Mouse (Mus musculus) left cerebral cortex, postnatal 4 days (tissue): Measurements from ENCODE around the gene Golm1. TPM values are rescaled to one million over a fixed set of nuclear protein-coding genes. Genes with fewer than 3 reads are reported as not detected.
A peak's percentile ranks its signal among the peaks of the same experiment; 100 is the strongest.

Source experiments
- DNase-seq: peaks from one replicate; pipeline ENCODE4 v3.0.0-alpha.2; 2022
- intact Hi-C: fragments of 180-260 bp; cut with DNase I; formaldehyde crosslinking; loops from one replicate; pipeline ENCODE4 v1.15.1; 2025
- total RNA-seq, 2 experiments: library from RNA; stranded (reverse); gene quantifications; 2 replicates each; pipeline ENCODE4 v1.2.3; 2021

Gene Golm1
- total RNA-seq, 2 experiments from 2014 or later: 15.5 to 16.5 TPM

GRCm38 (mm10) chr13:59648598-59648997, 27.0 kb downstream of the Golm1 start:
- no peak for DNase-seq
- intact Hi-C loops: no loop called here

GRCm38 (mm10) chr13:59647484-59647883, 28.1 kb downstream of the Golm1 start:
- intact Hi-C loops: no loop called here
- DNase-seq: no peak

DNA sequence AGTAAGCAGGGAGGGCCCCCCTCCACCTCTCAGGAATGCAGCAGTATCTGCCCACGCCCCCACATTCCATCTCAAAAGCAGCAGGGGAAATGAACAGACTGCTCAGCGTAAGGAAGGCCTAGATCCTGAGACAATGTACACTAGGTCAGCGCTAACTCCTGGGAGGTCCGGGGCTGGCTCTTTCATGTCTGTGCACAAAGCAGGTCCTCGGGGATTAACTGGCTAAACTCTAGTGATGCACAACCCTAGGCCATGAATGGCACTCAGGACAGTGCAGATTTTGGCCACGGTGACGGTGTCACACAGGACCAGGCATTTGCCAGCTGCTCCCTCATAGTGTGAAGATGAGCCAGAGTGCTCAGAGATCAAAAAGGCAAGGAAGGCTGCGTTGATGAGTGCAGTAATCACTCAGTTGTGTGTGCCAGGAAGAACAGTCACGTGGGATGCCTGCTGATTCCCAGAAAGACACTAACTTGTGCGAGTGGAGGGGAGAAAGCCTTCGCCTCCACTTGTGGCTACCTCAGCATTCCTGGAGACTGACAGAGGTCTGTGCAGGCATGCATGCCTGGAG, 28.9 kb downstream of the Golm1 start:
- intact Hi-C loops: no loop called here
- DNase-seq: no peak

- intact Hi-C loops: no loop called here
- DNase-seq: no peak
These were observed 30.1 kb downstream of the Golm1 start for GRCm38 (mm10) chr13:59645491-59645890.

- intact Hi-C loops: no loop called here
- DNase-seq: no peak
These were observed 32.8 kb downstream of the Golm1 start for GRCm38 (mm10) chr13:59642818-59643217.

DNA sequence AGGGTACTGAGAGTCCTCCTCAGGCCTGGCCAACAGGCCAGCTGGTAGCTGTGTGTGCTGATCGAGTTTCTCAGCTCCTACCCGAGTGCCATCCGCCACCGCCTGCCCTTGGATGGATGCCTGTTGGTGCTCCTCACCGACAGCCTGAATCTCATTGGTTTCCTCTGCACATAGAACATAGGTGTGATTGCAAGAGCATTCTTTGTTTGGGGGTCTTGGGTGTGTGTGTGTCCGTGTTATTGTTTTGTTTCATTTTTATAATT, 35.5 kb downstream of the Golm1 start:
- intact Hi-C loops: no loop called here
- DNase-seq: peak; percentile 27

GRCm38 (mm10) chr13:59639368-59640177, 36.0 kb downstream of the Golm1 start:
- intact Hi-C loops: loop anchor here (10.0 kb wide), 2 partner anchors 85 to 145 kb away; partner anchors contain the start of gene Gm49354
- DNase-seq: no peak

DNA sequence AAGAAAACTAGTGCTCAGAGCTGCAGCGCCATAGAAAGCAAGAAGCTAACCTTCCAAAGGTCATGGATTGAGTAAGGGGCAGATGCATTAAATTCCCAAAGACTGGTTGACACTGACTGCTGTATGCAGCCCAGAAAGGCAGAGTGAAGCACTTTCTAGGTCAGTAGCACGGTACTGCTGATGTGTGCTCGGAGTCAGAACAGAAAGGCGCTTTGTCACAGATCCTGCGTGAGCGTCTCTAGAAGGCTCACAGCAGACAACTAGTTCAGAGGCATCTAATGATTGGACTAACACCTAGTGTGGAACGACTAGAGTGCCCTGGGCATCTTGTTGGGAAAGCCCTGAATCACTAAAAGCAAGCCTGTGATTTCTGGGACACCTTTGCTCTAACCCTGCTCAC, 37.8 kb downstream of the Golm1 start:
- intact Hi-C loops: loop anchor here (10.0 kb wide), 2 partner anchors 87 to 147 kb away; partner anchors contain the start of gene Gm49354
- no peak for DNase-seq

- intact Hi-C loops: loop anchor here (10.0 kb wide), 2 partner anchors 90 to 150 kb away; partner anchors contain the start of gene Gm49354
- DNase-seq: no peak
These were observed 41.0 kb downstream of the Golm1 start for GRCm38 (mm10) chr13:59634637-59635036.

GRCm38 (mm10) chr13:59626739-59627138, 48.9 kb downstream of the Golm1 start:
- intact Hi-C loops: no loop called here

DNA sequence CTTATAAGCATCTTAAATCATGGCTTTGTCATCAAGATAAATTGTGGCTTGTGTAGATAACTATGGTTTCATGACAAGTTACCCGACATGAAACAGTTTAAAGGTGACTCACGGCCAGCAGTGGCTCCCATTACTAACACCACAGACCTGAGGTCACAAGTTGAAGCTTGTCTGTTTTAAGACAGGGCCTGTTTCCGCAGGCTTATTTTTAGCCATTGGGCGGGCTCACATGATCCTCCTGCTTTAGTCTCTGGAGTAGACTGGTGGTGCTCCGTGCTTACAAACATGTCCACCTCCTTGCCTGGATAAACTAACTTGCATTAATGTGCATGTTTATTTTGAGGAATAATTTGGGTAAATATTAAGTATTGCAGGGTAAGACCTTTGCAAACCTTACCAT, 50.7 kb downstream of the Golm1 start:
- DNase-seq: no peak
- intact Hi-C loops: no loop called here

More at GRCm38 (mm10) chr13:59626739-59627138, 48.9 kb downstream of the Golm1 start:
- no peak for DNase-seq

DNA sequence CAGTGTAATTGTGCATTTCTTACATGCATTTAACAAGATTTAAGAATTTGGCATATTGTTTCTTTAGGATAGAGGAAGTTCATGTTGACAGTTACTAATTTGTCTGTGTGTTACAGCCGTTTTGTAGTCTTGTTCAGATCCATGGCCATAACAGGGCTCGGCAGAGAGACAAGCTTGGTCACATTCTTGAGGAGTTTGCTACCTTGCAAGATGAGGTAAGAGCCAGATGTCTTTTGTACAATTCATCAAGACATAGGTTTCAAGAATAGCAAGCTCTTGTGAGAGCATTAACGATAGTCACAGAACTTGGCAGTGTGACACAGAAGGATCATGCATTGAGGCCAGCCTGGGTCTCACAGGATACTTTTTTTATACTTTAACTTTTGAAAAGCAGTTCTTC, 51.2 kb downstream of the Golm1 start:
- no peak for DNase-seq
- intact Hi-C loops: no loop called here

DNA sequence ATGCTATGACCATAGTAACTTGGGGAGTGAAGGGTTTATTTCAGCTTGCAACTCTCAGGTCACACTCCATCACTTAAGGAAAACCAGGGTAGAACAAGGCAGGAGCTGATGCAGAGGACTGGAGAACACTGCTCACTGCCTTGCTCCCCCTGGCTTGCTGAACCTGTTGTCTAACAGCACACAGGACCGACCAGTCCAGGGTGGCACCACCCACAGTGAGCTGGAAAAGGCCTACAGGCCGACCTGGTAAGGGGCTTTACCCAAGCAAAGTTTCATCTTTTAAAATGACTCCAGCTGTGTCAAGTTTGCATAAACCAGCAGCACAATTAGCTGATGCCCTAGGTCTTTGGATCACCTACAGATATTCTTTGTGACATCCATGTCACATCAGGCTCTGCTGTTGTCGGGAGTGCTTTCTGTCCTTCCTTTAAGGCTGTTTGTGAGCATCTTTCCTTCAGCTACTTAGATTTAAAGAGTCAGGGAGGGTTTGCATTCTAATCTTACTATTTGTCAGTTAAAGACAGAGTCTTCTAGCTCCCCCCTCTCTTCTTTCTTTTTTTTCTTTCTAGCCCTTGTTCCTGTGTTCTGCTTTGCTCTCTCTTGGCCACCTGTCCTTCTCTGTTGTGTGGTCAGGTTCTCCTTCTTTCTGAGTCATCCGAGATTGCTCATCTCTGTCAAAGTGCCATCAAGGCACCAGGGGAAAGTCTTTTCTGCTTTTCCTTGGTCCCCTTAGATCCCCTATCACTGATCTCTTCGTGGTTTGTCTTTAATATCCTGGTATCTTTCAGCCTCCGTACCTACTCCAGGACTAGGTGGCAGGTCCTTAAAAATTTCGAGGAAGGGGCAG, 53.7 kb downstream of the Golm1 start:
- intact Hi-C loops: no loop called here
- DNase-seq: no peak

GRCm38 (mm10) chr13:59618463-59618862, 57.1 kb downstream of the Golm1 start:
- intact Hi-C loops: no loop called here
- DNase-seq: no peak

GRCm38 (mm10) chr13:59615554-59615953, 60.1 kb downstream of the Golm1 start:
- intact Hi-C loops: no loop called here
- no peak for DNase-seq

DNA sequence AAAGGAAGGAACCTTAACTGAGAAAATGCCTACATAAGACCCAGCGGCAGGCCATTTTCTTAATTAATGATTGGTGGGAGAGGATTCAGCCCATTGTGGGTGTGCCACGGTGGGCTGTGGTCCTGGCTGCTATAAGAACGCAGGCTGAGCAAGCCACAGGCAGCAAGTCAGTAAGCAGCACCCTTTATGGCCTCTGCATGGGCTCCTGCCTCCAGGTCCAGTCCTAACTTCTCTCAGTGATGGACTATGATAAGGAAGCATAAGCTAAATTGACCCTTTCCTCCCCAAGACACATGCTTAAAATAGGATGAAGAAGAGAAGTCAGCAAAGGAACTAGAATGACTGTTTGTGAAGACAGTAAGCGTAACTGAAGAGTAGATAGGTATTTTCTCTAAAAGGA, 60.5 kb downstream of the Golm1 start:
- intact Hi-C loops: no loop called here
- no peak for DNase-seq

GRCm38 (mm10) chr13:59613868-59614267, 61.7 kb downstream of the Golm1 start:
- intact Hi-C loops: no loop called here
- no peak for DNase-seq

- intact Hi-C loops: no loop called here
These were observed 65.2 kb downstream of the Golm1 start for GRCm38 (mm10) chr13:59610437-59610836.

GRCm38 (mm10) chr13:59609885-59610284, 65.7 kb downstream of the Golm1 start:
- intact Hi-C loops: no loop called here

More at GRCm38 (mm10) chr13:59610437-59610836, 65.2 kb downstream of the Golm1 start:
- DNase-seq: no peak

DNA sequence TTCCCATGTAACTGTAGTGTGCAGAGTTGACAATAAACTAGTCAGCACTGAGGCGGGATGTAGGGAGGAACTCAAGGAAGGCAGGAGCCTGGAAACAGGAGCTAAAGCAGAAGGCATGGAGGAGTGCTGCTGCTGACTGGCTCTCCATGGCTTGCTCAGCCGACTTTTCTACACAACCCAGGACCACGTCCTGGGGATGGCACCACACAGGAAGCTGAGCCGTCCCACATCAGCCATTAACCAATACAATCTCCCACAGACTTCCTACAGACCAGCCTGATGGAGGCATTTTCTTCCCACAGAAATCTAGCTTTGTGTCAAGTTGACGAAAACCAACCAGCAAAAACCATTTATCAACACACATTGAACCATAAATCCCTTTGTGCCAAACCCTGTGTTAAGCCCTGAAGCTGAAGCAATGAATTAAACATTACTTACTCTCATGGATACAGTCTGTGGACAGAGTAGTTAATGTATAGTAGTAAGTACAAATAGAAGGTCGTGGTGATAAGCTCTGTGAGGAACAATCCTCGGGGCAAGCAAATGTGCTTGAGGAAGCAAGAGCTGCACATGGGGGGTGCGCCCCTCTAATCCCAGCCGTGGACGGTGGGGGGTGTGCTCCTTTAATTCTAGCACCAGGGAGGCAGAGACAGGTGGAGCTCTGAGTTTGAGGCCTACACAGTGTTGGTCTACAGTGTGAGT, 70.2 kb downstream of the Golm1 start:
- no peak for DNase-seq
- intact Hi-C loops: no loop called here

More at GRCm38 (mm10) chr13:59609885-59610284, 65.7 kb downstream of the Golm1 start:
- DNase-seq: no peak

GRCm38 (mm10) chr13:59604511-59604910, 71.1 kb downstream of the Golm1 start:
- intact Hi-C loops: no loop called here
- no peak for DNase-seq
